Mouse (Mus musculus) stomach, embryonic 16.5 days (tissue): ENCODE measurements around the gene Wdr45b. TPM values are rescaled to one million over a fixed set of nuclear protein-coding genes. Genes with fewer than 3 reads are reported as not detected.
"Not testable (repeated sequence)": the region's sequence is repeated elsewhere in the genome, so short reads cannot be mapped to it uniquely, and the experiment has no call there.

Experiments
- ATAC-seq: fragments of 200-750 bp; cut with Nextera tagmentation; 2 replicates; pipeline ENCODE4 v1.8.0; 2017; ENCODE audit warnings: moderate number of reproducible peaks, moderate TSS enrichment; ENCODE audit not compliant: insufficient read depth, low FRiP score
- H3K27ac ChIP-seq: fragments of 300-500 bp; sonication (generic); 2 replicates; pipeline ENCODE4 v1.5.1; 2014; ENCODE audit warnings: low read length
- H3K27me3 ChIP-seq: fragments of 300-500 bp; sonication (generic); 2 replicates; pipeline ENCODE4 v1.6.1; 2014; ENCODE audit warnings: low read length, control low read depth, mixed read lengths; ENCODE audit not compliant: control insufficient read depth, insufficient read depth
- H3K36me3 ChIP-seq: fragments of 300-500 bp; sonication (generic); 2 replicates; pipeline ENCODE4 v1.6.1; 2014; ENCODE audit warnings: low read length; ENCODE audit not compliant: control insufficient read depth, insufficient read depth
- H3K4me1 ChIP-seq: fragments of 300-500 bp; sonication (generic); 2 replicates; pipeline ENCODE4 v1.6.1; 2014; ENCODE audit warnings: low read length, control low read depth, mixed read lengths; ENCODE audit not compliant: control insufficient read depth, insufficient read depth
- H3K4me2 ChIP-seq: fragments of 300-500 bp; sonication (generic); 2 replicates; pipeline ENCODE4 v1.6.1; 2014; ENCODE audit warnings: low read depth, low read length, mixed read lengths
- H3K4me3 ChIP-seq: fragments of 300-500 bp; sonication (generic); replicated peaks from 2 replicates; pipeline ENCODE4 v1.5.1; 2014; ENCODE audit warnings: mild to moderate bottlenecking, low read length
- H3K9ac ChIP-seq: fragments of 300-500 bp; sonication (generic); 2 replicates; pipeline ENCODE4 v1.6.1; 2014; ENCODE audit warnings: low read length
- H3K9me3 ChIP-seq: fragments of 300-500 bp; sonication (generic); replicated peaks from 2 replicates; pipeline ENCODE4 v1.6.1; 2016; ENCODE audit warnings: low read length, control low read depth; ENCODE audit not compliant: control insufficient read depth
- WGBS: fragments of 180-500 bp; shearing (Covaris S2); extraction: QIAGEN DNeasy Blood & Tissue Kit; methylation state at CpG from one replicate; pipeline ENCODE4 v1.1.7; 2014; 5-methylcytosine and 5-hydroxymethylcytosine counted together
- polyA plus RNA-seq: library from polyadenylated mRNA; unstranded; fragments of >200 nt; fragmentation: Nextera tagmentation; extraction: Ambion mirVana; gene quantifications from 2 replicates; pipeline ENCODE4 v1.2.1, GENCODE M21; 2015

Gene Wdr45b
- polyA plus RNA-seq, 1 experiment from 2014 or later, result 78.3 TPM

- ATAC-seq, result no peak
- Histone ChIP-seq H3K36me3 (peaks cover 3% of the 10 kb centered on the region; the same call in 1 of the 2 replicates), H3K27me3 (no peaks in the 10 kb centered on the region), H3K4me1 (0 out of 2 replicates have a peak, but pooled peaks cover 3% of the 10 kb centered on the region), H3K4me3 (no peak overlapping the region), H3K9me3 (no peaks in the 10 kb centered on the region), H3K9ac (no peak overlapping the region), H3K27ac (no peak overlapping the region), H3K4me2 (no peak overlapping the region)
- 88% methylated on average over 1 of the region's 1 CpGs for WGBS
Observed at GRCm38 (mm10) chr11:121340287-121340686, 14.0 kb downstream of the Wdr45b start.

- H3K9me3 ChIP-seq, result no peaks in the 10 kb centered on the region
- WGBS, result 89% methylated on average over 1 of the region's 1 CpGs
- no peak for ATAC-seq
- 0 out of 2 replicates have a peak, but pooled peaks cover 3% of the 10 kb centered on the region for H3K4me1 ChIP-seq
- peaks cover 3% of the 10 kb centered on the region; the same call in 1 of the 2 replicates for H3K36me3 ChIP-seq
- no peak overlapping the region for H3K4me3 ChIP-seq
- no peaks in the 10 kb centered on the region for H3K27me3 ChIP-seq
- H3K9ac ChIP-seq, result no peak overlapping the region
- no peak overlapping the region for H3K27ac ChIP-seq
- no peak overlapping the region for H3K4me2 ChIP-seq
Observed at GRCm38 (mm10) chr11:121339647-121340046, 14.6 kb downstream of the Wdr45b start.

- ATAC-seq, result no peak
- 0 out of 2 replicates have a peak, but pooled peaks cover 6% of the 10 kb centered on the region for H3K36me3 ChIP-seq
Observed at GRCm38 (mm10) chr11:121331641-121332040, 22.6 kb downstream of the Wdr45b start.

GRCm38 (mm10) chr11:121328619-121329018 is 25.6 kb downstream of the Wdr45b start:
- 0 out of 2 replicates have a peak, but pooled peaks cover 6% of the 10 kb centered on the region for H3K36me3 ChIP-seq
- H3K9me3 ChIP-seq, result no peaks in the 10 kb centered on the region
- H3K4me3 ChIP-seq, result no peak overlapping the region
- no peak overlapping the region for H3K9ac ChIP-seq
- no peaks in the 10 kb centered on the region for H3K4me1 ChIP-seq
- H3K27me3 ChIP-seq, result no peaks in the 10 kb centered on the region
- no peak overlapping the region for H3K4me2 ChIP-seq
- ATAC-seq, result no peak
- H3K27ac ChIP-seq, result no peak overlapping the region

More at GRCm38 (mm10) chr11:121331641-121332040, 22.6 kb downstream of the Wdr45b start:
- H3K4me1 ChIP-seq, result no peaks in the 10 kb centered on the region
- H3K27me3 ChIP-seq, result no peaks in the 10 kb centered on the region
- no peak overlapping the region for H3K4me2 ChIP-seq
- no peak overlapping the region for H3K4me3 ChIP-seq
- H3K9ac ChIP-seq, result no peak overlapping the region
- 87% methylated on average over 3 of the region's 3 CpGs for WGBS
- H3K9me3 ChIP-seq, result no peaks in the 10 kb centered on the region
- no peak overlapping the region for H3K27ac ChIP-seq

GRCm38 (mm10) chr11:121328206-121328605 is 26.0 kb downstream of the Wdr45b start:
- no peak for ATAC-seq
- Histone ChIP-seq H3K9me3 (no peaks in the 10 kb centered on the region), H3K4me3 (no peak overlapping the region), H3K27me3 (no peaks in the 10 kb centered on the region), H3K9ac (no peak overlapping the region), H3K4me2 (no peak overlapping the region), H3K36me3 (0 out of 2 replicates have a peak, but pooled peaks cover 6% of the 10 kb centered on the region), H3K4me1 (no peaks in the 10 kb centered on the region), H3K27ac (no peak overlapping the region)
- 95% methylated on average over 9 of the region's 9 CpGs for WGBS

- no peak for ATAC-seq
- WGBS, result 97% methylated on average over 5 of the region's 5 CpGs
- H3K36me3 ChIP-seq, result 0 out of 2 replicates have a peak, but pooled peaks cover 3% of the 10 kb centered on the region
- no peaks in the 10 kb centered on the region for H3K27me3 ChIP-seq
- H3K9ac ChIP-seq, result no peak overlapping the region
- H3K9me3 ChIP-seq, result no peaks in the 10 kb centered on the region
- H3K4me3 ChIP-seq, result no peak overlapping the region
- H3K4me2 ChIP-seq, result no peak overlapping the region
- no peak overlapping the region for H3K27ac ChIP-seq
- H3K4me1 ChIP-seq, result no peaks in the 10 kb centered on the region
Observed at GRCm38 (mm10) chr11:121326681-121327080, 27.6 kb downstream of the Wdr45b start.

- no peak overlapping the region for H3K4me2 ChIP-seq
- no peak for ATAC-seq
- no peak overlapping the region for H3K27ac ChIP-seq
- H3K27me3 ChIP-seq, result no peaks in the 10 kb centered on the region
- 73% methylated on average over 1 of the region's 1 CpGs for WGBS
- H3K36me3 ChIP-seq, result 0 out of 2 replicates have a peak, but pooled peaks cover 3% of the 10 kb centered on the region
- H3K9me3 ChIP-seq, result 0 out of 2 replicates have a peak, but pooled peaks cover under 1% of the 10 kb centered on the region
- no peak overlapping the region for H3K9ac ChIP-seq
- H3K4me3 ChIP-seq, result no peak overlapping the region
- H3K4me1 ChIP-seq, result no peaks in the 10 kb centered on the region
Observed at GRCm38 (mm10) chr11:121326034-121326433, 28.2 kb downstream of the Wdr45b start.

GRCm38 (mm10) chr11:121307712-121308111 is 46.5 kb downstream of the Wdr45b start:
- not testable (repeated sequence) for H3K9ac ChIP-seq, H3K27me3 ChIP-seq, H3K9me3 ChIP-seq, H3K27ac ChIP-seq, ATAC-seq, H3K4me2 ChIP-seq, H3K4me3 ChIP-seq, H3K4me1 ChIP-seq
- WGBS, result 88% methylated on average over 6 of the region's 6 CpGs
- H3K36me3 ChIP-seq, result peaks cover 40% of the 10 kb centered on the region

GRCm38 (mm10) chr11:121306608-121307007 is 47.6 kb downstream of the Wdr45b start:
- H3K4me2 ChIP-seq, result no peak overlapping the region
- ATAC-seq, result no peak
- peaks cover 46% of the 10 kb centered on the region for H3K36me3 ChIP-seq
- WGBS, result 95% methylated on average over 8 of the region's 8 CpGs
- H3K4me3 ChIP-seq, result no peak overlapping the region
- H3K27ac ChIP-seq, result no peak overlapping the region
- no peaks in the 10 kb centered on the region for H3K27me3 ChIP-seq
- no peaks in the 10 kb centered on the region for H3K4me1 ChIP-seq
- H3K9ac ChIP-seq, result no peak overlapping the region
- 0 out of 2 replicates have a peak, but pooled peaks cover 6% of the 10 kb centered on the region for H3K9me3 ChIP-seq
